In genomic region chr11:3860361-3860760, GRCm38 (mm10) we compare ENCODE assay signal across 26 mouse cellular contexts. TPM values are rescaled to one million over a fixed set of nuclear protein-coding genes. Genes with fewer than 3 reads are reported as not detected.
A peak's percentile ranks its signal among the peaks of the same experiment; 100 is the strongest.
DNase-seq lines count a peak whose midpoint lies in the region; TF ChIP-seq lines count a peak whose summit lies in the region.
"Had no signal": no experiment of that assay in that cellular context is flagged by ENCODE, and none has a peak within 500 bp of the region (broad histone marks: within the 10 kb centered on the region; RNA-seq: fewer than 3 reads in every experiment).

No protein-coding gene starts in this region.

- H3K4me1 ChIP-seq in kidney, adult 2 months (ENCODE audit: control insufficient read depth, insufficient read depth, low read length) = 0 out of 2 replicates have a peak, but pooled peaks cover 4% of the 10 kb centered on the region
- no peaks in the 10 kb centered on the region for H3K4me1 ChIP-seq in liver, adult 2 months (ENCODE audit: control insufficient read depth, insufficient read depth, low read length)

- peak; percentile 51 for DNase-seq in cerebellum, adult 9-10 months
- no peak for DNase-seq in cerebellum, adult 9-11 months
- peak; percentile 39 for DNase-seq in kidney, adult 2 months
- no peak for DNase-seq in kidney, postnatal 10 days
- DNase-seq in liver, adult 2 months (ENCODE audit: extremely low read depth, low read depth, low spot score) = peak; percentile 62
- no peak for DNase-seq in liver
- DNase-seq in frontal cortex, postnatal 10 days (ENCODE audit: low spot score in 2 of 2) = no peak
- DNase-seq: adrenal gland, postnatal 10 days; adrenal gland, postnatal 36 days; cerebellum, adult 8-10 months; cerebellum, postnatal 25 days; forebrain, postnatal 0 days; gastrocnemius, postnatal 25 days; heart, adult 2 months; heart, postnatal 10 days; heart, postnatal 36 days had no signal

- H3K4me3 ChIP-seq in kidney, adult 2 months (ENCODE audit: insufficient read depth, low read depth, low read length) = no peak overlapping the region
- no peak overlapping the region for H3K4me3 ChIP-seq in liver, adult 2 months (ENCODE audit: insufficient read depth, low read depth, low read length)
- H3K4me3 ChIP-seq in myocyte = no peak overlapping the region
- H3K4me3 ChIP-seq: embryonic facial prominence, embryonic 12.5 days; embryonic facial prominence, embryonic 15.5 days; heart, adult 2 months; heart, embryonic 12.5 days; heart, embryonic 15.5 days had no signal

- no peak for TF ChIP-seq CTCF in kidney, adult 2 months (conservative IDR thresholded peaks at IDR 0.05; ENCODE audit: insufficient read depth, insufficient read length, low read depth, low read length)
- no peak for TF ChIP-seq CTCF in liver, adult 2 months (IDR thresholded peaks at IDR 0.05; ENCODE audit: low read depth, low read length)

- H3K36me3 ChIP-seq in kidney, adult 2 months (ENCODE audit: control insufficient read depth, insufficient read depth, low read length) = no peaks in the 10 kb centered on the region
- no peaks in the 10 kb centered on the region for H3K36me3 ChIP-seq in liver, adult 2 months (ENCODE audit: control insufficient read depth, insufficient read depth, low read length)
- no peaks in the 10 kb centered on the region for H3K36me3 ChIP-seq in myocyte (ENCODE audit: control insufficient read depth, insufficient read depth)
- H3K36me3 ChIP-seq: embryonic facial prominence, embryonic 12.5 days; embryonic facial prominence, embryonic 15.5 days; heart, embryonic 12.5 days; heart, embryonic 15.5 days had no signal

- TF ChIP-seq POLR2A in kidney, adult 2 months (IDR thresholded peaks at IDR 0.05; ENCODE audit: low read depth, low read length) = no peak
- no peak for TF ChIP-seq POLR2A in liver, adult 2 months (IDR thresholded peaks at IDR 0.05; ENCODE audit: extremely low read depth, insufficient read depth, low read length)
- TF ChIP-seq POLR2A in myocyte (IDR thresholded peaks at IDR 0.05; ENCODE audit: insufficient read length, low read depth) = no peak

- no peaks in the 10 kb centered on the region for H3K27me3 ChIP-seq in kidney, adult 2 months (replicated peaks; ENCODE audit: control insufficient read depth, insufficient read depth, low read length)
- no peaks in the 10 kb centered on the region for H3K27me3 ChIP-seq in liver, adult 2 months (ENCODE audit: control insufficient read depth, insufficient read depth, low read length)
- H3K27me3 ChIP-seq in myocyte (ENCODE audit: control insufficient read depth, insufficient read depth, insufficient read length) = no peaks in the 10 kb centered on the region
- H3K27me3 ChIP-seq: Patski had no signal

- WGBS in kidney, adult 2 months = 41% methylated on average over 4 of the region's 4 CpGs
- WGBS in liver, adult 2 months = 30% methylated on average over 4 of the region's 4 CpGs

- H3K27ac ChIP-seq in kidney, adult 2 months (ENCODE audit: insufficient read depth, low read depth, low read length) = no peak overlapping the region
- no peak overlapping the region for H3K27ac ChIP-seq in liver, adult 2 months (replicated peaks; ENCODE audit: insufficient read depth, low read depth, low read length)
- H3K27ac ChIP-seq: embryonic facial prominence, embryonic 12.5 days; embryonic facial prominence, embryonic 15.5 days; heart, adult 2 months; heart, embryonic 15.5 days; hindbrain, embryonic 14.5 days; hindbrain, postnatal 0 days had no signal

- H3ac ChIP-seq in myocyte (ENCODE audit: control insufficient read depth, insufficient read length) = no peak overlapping the region

- H3K4me2 ChIP-seq in myocyte (ENCODE audit: low read depth) = peak overlapping the region; percentile 42
- H3K4me2 ChIP-seq: embryonic facial prominence, embryonic 12.5 days; embryonic facial prominence, embryonic 15.5 days; heart, embryonic 12.5 days; heart, embryonic 15.5 days; hindbrain, embryonic 14.5 days had no signal

- no peak overlapping the region for H3K9ac ChIP-seq in liver, adult 2 months (ENCODE audit: low read depth, low read length)
- H3K9ac ChIP-seq: embryonic facial prominence, embryonic 12.5 days; embryonic facial prominence, embryonic 15.5 days; forebrain, postnatal 0 days; heart, embryonic 12.5 days; heart, embryonic 15.5 days; hindbrain, embryonic 14.5 days had no signal

- no peaks in the 10 kb centered on the region for H3K79me2 ChIP-seq in liver, adult 2 months (ENCODE audit: control insufficient read depth, insufficient read depth, low read length)
- H3K79me2 ChIP-seq in myocyte (ENCODE audit: control insufficient read depth, insufficient read depth) = no peaks in the 10 kb centered on the region

TF ChIP-seq in myocyte, 11 proteins besides CTCF, POLR2A, EP300 and RAD21:
- TF ChIP-seq SRF (IDR thresholded peaks at IDR 0.05; ENCODE audit: control insufficient read depth, insufficient read length, low read depth) (no peak), MYOD1 (IDR thresholded peaks at IDR 0.05; ENCODE audit: control insufficient read depth in 1 of 3, insufficient read length in 2 of 3, low read depth in 2 of 3) (no peak), REST (IDR thresholded peaks at IDR 0.05; ENCODE audit: insufficient read depth, insufficient read length) (no peak), E2F4 (IDR thresholded peaks at IDR 0.05; ENCODE audit: insufficient read depth) (no peak), MYOG (IDR thresholded peaks at IDR 0.05; ENCODE audit: control insufficient read depth in 1 of 3, insufficient read depth in 1 of 3, insufficient read length in 2 of 3, low read depth in 2 of 3) (no peak), USF1 (IDR thresholded peaks at IDR 0.05; ENCODE audit: low read depth) (no peak), TCF12 (IDR thresholded peaks at IDR 0.05; ENCODE audit: insufficient read depth, poor library complexity, severe bottlenecking) (no peak), CEBPB (IDR thresholded peaks at IDR 0.05; ENCODE audit: insufficient read depth, poor library complexity, severe bottlenecking) (no peak), TCF3 (IDR thresholded peaks at IDR 0.05; ENCODE audit: insufficient read length, low read depth) (no peak), MAX (IDR thresholded peaks at IDR 0.05; ENCODE audit: low read depth) (no peak), POLR2AphosphoS2 (IDR thresholded peaks at IDR 0.05; ENCODE audit: insufficient read length, low read depth) (no peak)

RNA-seq across cellular contexts. Expression of gene Osbp2, which starts 3.3 kb away (rescaled TPM):
- 3.3 and 4.5 TPM in 2 replicates for polyA plus RNA-seq in kidney, adult 2 months (2012; rRNA removed)
- total RNA-seq in liver, adult 2 months (2014; rRNA removed) = 1.1 and 1.4 TPM in 2 replicates
- 0.70 and 0.72 TPM in 2 replicates for polyA plus RNA-seq in liver, adult 2 months (2012; rRNA removed)
- 1.3 TPM for polyA plus RNA-seq in myocyte (2012; fragmentation: generic; extraction: Trizol)
- total RNA-seq: common myeloid progenitor, adult 5-6 weeks had no signal
- polyA plus RNA-seq: inflammation-experienced regulatory T-cells, adult 6 months had no signal

RNA-seq across cellular contexts. Expression of gene 4921536K21Rik, which starts 34.5 kb away (rescaled TPM):
- polyA plus RNA-seq in kidney, adult 2 months (2012; rRNA removed) = 0.83 and 1.1 TPM in 2 replicates
- not detected in 2 replicates for total RNA-seq in liver, adult 2 months (2014; rRNA removed)
- not detected in 2 replicates for polyA plus RNA-seq in liver, adult 2 months (2012; rRNA removed)
- 1.3 TPM for polyA plus RNA-seq in myocyte (2012; fragmentation: generic; extraction: Trizol)
- total RNA-seq: common myeloid progenitor, adult 5-6 weeks had no signal
- polyA plus RNA-seq: inflammation-experienced regulatory T-cells, adult 6 months had no signal

RNA-seq across cellular contexts. Expression of gene Dusp18, which starts 34.7 kb away (rescaled TPM):
- 7.0 and 7.1 TPM in 2 replicates for polyA plus RNA-seq in kidney, adult 2 months (2012; rRNA removed)
- total RNA-seq in liver, adult 2 months (2014; rRNA removed) = under 0.01 and 0.07 TPM in 2 replicates
- 0.05 TPM in 2 replicates for polyA plus RNA-seq in liver, adult 2 months (2012; rRNA removed)
- polyA plus RNA-seq in myocyte (2012; fragmentation: generic; extraction: Trizol) = 26.5 TPM

RNA-seq across cellular contexts. Expression of gene Slc35e4, which starts 54.1 kb away (rescaled TPM):
- 8.1 and 10.6 TPM in 2 replicates for polyA plus RNA-seq in kidney, adult 2 months (2012; rRNA removed)
- 0.18 and 0.34 TPM in 2 replicates for total RNA-seq in liver, adult 2 months (2014; rRNA removed)
- 0.27 and 0.46 TPM in 2 replicates for polyA plus RNA-seq in liver, adult 2 months (2012; rRNA removed)
- 69.6 TPM for polyA plus RNA-seq in myocyte (2012; fragmentation: generic; extraction: Trizol)

Comparison
In these comparisons a context has a peak if more than half of its experiments do, and no peak if none do; other contexts are left out.
1. DNase-seq: peak in cerebellum, adult 9-10 months (single experiment), kidney, adult 2 months (single experiment) and liver, adult 2 months (single experiment); none in cerebellum, adult 9-11 months (single experiment), kidney, postnatal 10 days (single experiment), liver (single experiment) and frontal cortex, postnatal 10 days (0 of 2).